Mouse (Mus musculus) forebrain, embryonic 16.5 days (tissue): ENCODE data around the gene Nubpl. TPM values are rescaled to one million over a fixed set of nuclear protein-coding genes. Genes with fewer than 3 reads are reported as not detected.

Experiments used
- ATAC-seq: fragments of 200-750 bp; cut with Nextera tagmentation; 2 replicates; pipeline ENCODE4 v1.8.0; 2017; ENCODE audit warnings: mild to moderate bottlenecking, moderate library complexity
- H3K27ac ChIP-seq: fragments of 300-500 bp; sonication (generic); 2 replicates; pipeline ENCODE4 v1.5.1; 2014; ENCODE audit warnings: low read length, control low read depth
- H3K27me3 ChIP-seq: fragments of 300-500 bp; sonication (generic); replicated peaks from 2 replicates; pipeline ENCODE4 v1.6.1; 2014; ENCODE audit warnings: low read length; ENCODE audit not compliant: control insufficient read depth, insufficient read depth
- H3K36me3 ChIP-seq: fragments of 300-500 bp; sonication (generic); 2 replicates; pipeline ENCODE4 v1.6.1; 2014; ENCODE audit not compliant: control insufficient read depth, insufficient read depth
- H3K4me1 ChIP-seq: fragments of 300-500 bp; sonication (generic); replicated peaks from 2 replicates; pipeline ENCODE4 v1.6.1; 2014; ENCODE audit warnings: low read length; ENCODE audit not compliant: control insufficient read depth, insufficient read depth
- H3K4me2 ChIP-seq: fragments of 300-500 bp; sonication (generic); 2 replicates; pipeline ENCODE4 v1.6.1; 2014; ENCODE audit warnings: mild to moderate bottlenecking, low read length, control low read depth
- H3K4me3 ChIP-seq: fragments of 300-500 bp; sonication (generic); replicated peaks from 2 replicates; pipeline ENCODE4 v1.5.1; 2014; ENCODE audit warnings: mild to moderate bottlenecking, low read length, control low read depth
- H3K9ac ChIP-seq: fragments of 300-500 bp; sonication (generic); replicated peaks from 2 replicates; pipeline ENCODE4 v1.6.1; 2014; ENCODE audit warnings: low read depth, low read length, control low read depth
- H3K9me3 ChIP-seq: fragments of 300-500 bp; sonication (generic); 2 replicates; pipeline ENCODE4 v1.6.1; 2016; ENCODE audit warnings: low read length; ENCODE audit not compliant: control insufficient read depth
- WGBS: fragments of 180-500 bp; shearing (Covaris S2); extraction: QIAGEN DNeasy Blood & Tissue Kit; methylation state at CpG from one replicate; pipeline ENCODE4 v1.1.7; 2014; 5-methylcytosine and 5-hydroxymethylcytosine counted together
- polyA plus RNA-seq: library from polyadenylated mRNA; unstranded; fragments of >200 nt; fragmentation: Nextera tagmentation; extraction: Ambion mirVana; gene quantifications from 2 replicates; pipeline ENCODE4 v1.2.1, GENCODE M21; 2015

Nubpl gene
- polyA plus RNA-seq, 1 experiment from 2014 or later: 9.6 TPM

- Histone ChIP-seq H3K9me3 (no peaks in the 10 kb centered on the region), H3K9ac (no peak overlapping the region), H3K4me3 (no peak overlapping the region), H3K27me3 (no peaks in the 10 kb centered on the region), H3K27ac (no peak overlapping the region), H3K4me1 (peaks cover 3% of the 10 kb centered on the region; the same call in 1 of the 2 replicates), H3K4me2 (no peak overlapping the region), H3K36me3 (no peaks in the 10 kb centered on the region)
- no peak for ATAC-seq
- 16% methylated on average over 1 of the region's 1 CpGs for WGBS
These were observed 178.8 kb downstream of the Nubpl start for GRCm38 (mm10) chr12:52276320-52276719.

DNA sequence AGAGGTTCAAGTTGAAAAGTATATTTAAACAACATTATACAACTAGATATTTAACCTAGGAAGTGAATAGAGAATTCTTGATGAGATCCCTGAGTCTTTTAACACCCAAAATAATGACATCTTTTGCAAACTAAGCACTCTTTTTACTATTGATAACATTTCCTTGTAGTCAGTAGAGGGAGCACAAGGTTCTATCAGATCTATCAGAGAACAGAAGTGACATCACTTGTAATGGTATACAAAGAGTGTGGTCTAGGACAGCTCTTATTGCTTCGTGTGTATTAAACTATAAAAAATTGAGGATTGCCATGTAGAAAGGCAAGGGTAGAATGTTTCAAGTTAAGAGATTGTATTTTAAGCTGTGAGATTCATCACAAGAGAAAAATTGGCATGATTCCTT lies 183.7 kb downstream of the Nubpl start:
- H3K4me1 ChIP-seq: peaks cover 3% of the 10 kb centered on the region; the same call in 1 of the 2 replicates
- H3K4me2 ChIP-seq: no peak overlapping the region
- H3K36me3 ChIP-seq: no peaks in the 10 kb centered on the region
- no peak overlapping the region for H3K4me3 ChIP-seq
- ATAC-seq: 0 out of 2 replicates have a peak, but pooled peaks have one; percentile 33
- H3K9me3 ChIP-seq: no peaks in the 10 kb centered on the region
- no peak overlapping the region for H3K27ac ChIP-seq
- no peak overlapping the region for H3K9ac ChIP-seq
- 55% methylated on average over 1 of the region's 1 CpGs for WGBS
- H3K27me3 ChIP-seq: no peaks in the 10 kb centered on the region

GRCm38 (mm10) chr12:52284471-52284870 lies 186.9 kb downstream of the Nubpl start:
- H3K4me1 ChIP-seq: peaks cover 14% of the 10 kb centered on the region
- H3K27me3 ChIP-seq: no peaks in the 10 kb centered on the region
- no peak overlapping the region for H3K4me2 ChIP-seq
- ATAC-seq: no peak
- H3K9me3 ChIP-seq: no peaks in the 10 kb centered on the region
- H3K27ac ChIP-seq: no peak overlapping the region
- H3K36me3 ChIP-seq: no peaks in the 10 kb centered on the region
- H3K4me3 ChIP-seq: no peak overlapping the region
- H3K9ac ChIP-seq: no peak overlapping the region

GRCm38 (mm10) chr12:52286802-52287201 lies 189.3 kb downstream of the Nubpl start:
- no peak overlapping the region for H3K4me2 ChIP-seq
- H3K9ac ChIP-seq: no peak overlapping the region
- WGBS: 65% methylated on average over 3 of the region's 3 CpGs
- ATAC-seq: no peak
- H3K27me3 ChIP-seq: no peaks in the 10 kb centered on the region
- H3K9me3 ChIP-seq: no peaks in the 10 kb centered on the region
- H3K4me3 ChIP-seq: no peak overlapping the region
- H3K36me3 ChIP-seq: no peaks in the 10 kb centered on the region
- H3K4me1 ChIP-seq: peaks cover 14% of the 10 kb centered on the region
- H3K27ac ChIP-seq: no peak overlapping the region

DNA sequence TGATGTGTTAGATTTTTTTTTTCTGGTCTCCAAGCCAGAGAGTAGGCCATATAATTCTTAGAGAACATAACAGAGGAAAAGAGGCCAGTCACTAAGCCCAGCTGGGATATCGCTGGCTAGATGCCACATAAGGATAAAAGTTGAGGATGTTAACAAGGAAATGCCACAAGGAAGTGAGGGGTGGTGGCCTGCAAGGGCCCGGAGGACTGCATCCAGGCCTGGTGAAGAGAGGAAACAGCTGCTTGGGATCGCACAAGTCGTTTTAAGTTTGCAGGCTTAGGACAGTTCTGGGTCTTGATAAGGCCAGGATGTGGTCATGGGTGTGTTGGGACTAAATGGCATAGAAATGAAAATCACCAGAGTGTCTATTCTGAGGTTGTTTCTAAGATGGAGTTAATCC lies 191.0 kb downstream of the Nubpl start:
- 0 out of 2 replicates have a peak overlapping the region, but pooled peaks have one; percentile 19 for H3K27ac ChIP-seq
- no peak overlapping the region for H3K4me2 ChIP-seq
- 69% methylated on average over 4 of the region's 4 CpGs for WGBS
- H3K9me3 ChIP-seq: no peaks in the 10 kb centered on the region
- H3K36me3 ChIP-seq: no peaks in the 10 kb centered on the region
- no peak overlapping the region for H3K9ac ChIP-seq
- ATAC-seq: no peak
- peaks cover 14% of the 10 kb centered on the region for H3K4me1 ChIP-seq
- H3K27me3 ChIP-seq: no peaks in the 10 kb centered on the region
- H3K4me3 ChIP-seq: no peak overlapping the region

DNA sequence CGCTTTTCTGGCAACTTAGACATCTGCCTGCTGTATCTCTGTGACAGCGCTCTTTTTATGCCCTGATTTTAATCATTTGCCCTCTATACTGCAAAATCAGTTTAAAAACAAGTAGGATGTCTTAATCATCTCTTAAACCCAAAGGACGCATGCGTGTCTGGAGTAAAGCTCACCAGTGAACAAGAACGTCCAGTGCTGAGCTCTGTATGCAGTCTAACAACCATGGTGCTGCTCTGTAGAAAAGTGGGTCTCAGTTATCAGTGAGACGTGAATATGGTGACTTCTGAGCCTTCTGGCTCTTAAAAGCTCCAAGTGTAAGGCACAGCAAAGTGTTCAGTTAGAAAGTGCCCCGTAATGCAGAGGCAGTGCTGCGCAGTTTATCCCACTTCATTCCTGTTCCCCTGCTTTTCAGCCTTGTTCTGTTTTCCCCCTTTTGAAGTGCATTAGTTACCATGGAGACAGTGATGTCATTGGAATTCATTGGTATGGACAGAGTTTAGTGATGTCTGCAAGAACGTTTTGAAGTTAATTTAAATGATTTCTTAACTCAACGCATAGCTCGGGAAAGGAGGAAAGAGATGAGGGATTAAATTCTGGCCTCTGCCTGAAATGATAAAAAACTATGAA lies 191.5 kb downstream of the Nubpl start:
- peaks cover 14% of the 10 kb centered on the region for H3K4me1 ChIP-seq
- no peak overlapping the region for H3K9ac ChIP-seq
- H3K27ac ChIP-seq: peak overlapping the region; percentile 19; the same call in 1 of the 2 replicates
- no peaks in the 10 kb centered on the region for H3K36me3 ChIP-seq
- H3K4me2 ChIP-seq: peak overlapping the region; percentile 30
- no peaks in the 10 kb centered on the region for H3K9me3 ChIP-seq
- H3K4me3 ChIP-seq: no peak overlapping the region
- peak; percentile 94 for ATAC-seq
- WGBS: 26% methylated on average over 11 of the region's 11 CpGs
- H3K27me3 ChIP-seq: no peaks in the 10 kb centered on the region

GRCm38 (mm10) chr12:52289594-52289993 lies 192.1 kb downstream of the Nubpl start:
- H3K4me1 ChIP-seq: peaks cover 14% of the 10 kb centered on the region
- H3K9ac ChIP-seq: no peak overlapping the region
- peak; percentile 41 for ATAC-seq
- no peak overlapping the region for H3K4me3 ChIP-seq
- H3K27ac ChIP-seq: peak overlapping the region; percentile 33; the same call in 1 of the 2 replicates
- no peaks in the 10 kb centered on the region for H3K27me3 ChIP-seq
- WGBS: 29% methylated on average over 10 of the region's 10 CpGs
- no peaks in the 10 kb centered on the region for H3K36me3 ChIP-seq
- H3K9me3 ChIP-seq: no peaks in the 10 kb centered on the region
- H3K4me2 ChIP-seq: no peak overlapping the region

GRCm38 (mm10) chr12:52293931-52294330 lies 196.4 kb downstream of the Nubpl start:
- H3K36me3 ChIP-seq: no peaks in the 10 kb centered on the region
- no peak overlapping the region for H3K9ac ChIP-seq
- WGBS: 64% methylated on average over 2 of the region's 2 CpGs
- no peak overlapping the region for H3K27ac ChIP-seq
- no peaks in the 10 kb centered on the region for H3K9me3 ChIP-seq
- ATAC-seq: peak; percentile 46
- no peak overlapping the region for H3K4me3 ChIP-seq
- peaks cover 8% of the 10 kb centered on the region for H3K4me1 ChIP-seq
- no peak overlapping the region for H3K4me2 ChIP-seq
- no peaks in the 10 kb centered on the region for H3K27me3 ChIP-seq

DNA sequence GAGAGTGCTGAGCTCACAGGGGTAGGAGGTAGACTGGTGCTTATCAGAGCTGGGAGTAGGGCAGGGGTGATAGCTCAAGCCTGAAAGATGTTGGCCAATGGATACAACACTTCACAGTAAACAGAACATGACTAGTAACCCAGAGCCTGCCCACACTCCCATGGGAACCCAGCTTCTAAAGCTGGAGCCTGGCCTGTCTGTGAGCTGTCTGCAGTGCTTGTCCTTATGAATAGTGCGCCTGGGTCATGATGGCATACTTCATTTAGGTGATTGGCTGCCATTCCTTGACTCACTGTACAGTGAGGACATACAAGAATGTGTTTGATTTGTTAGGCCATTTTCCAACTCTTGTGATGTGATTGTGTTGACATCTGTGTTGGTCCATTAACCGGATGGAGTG lies 200.5 kb downstream of the Nubpl start:
- 88% methylated on average over 2 of the region's 2 CpGs for WGBS
- no peaks in the 10 kb centered on the region for H3K36me3 ChIP-seq
- no peak overlapping the region for H3K9ac ChIP-seq
- H3K27ac ChIP-seq: no peak overlapping the region
- no peak overlapping the region for H3K4me3 ChIP-seq
- no peak for ATAC-seq
- no peaks in the 10 kb centered on the region for H3K4me1 ChIP-seq
- no peaks in the 10 kb centered on the region for H3K27me3 ChIP-seq
- H3K9me3 ChIP-seq: no peaks in the 10 kb centered on the region
- H3K4me2 ChIP-seq: no peak overlapping the region

DNA sequence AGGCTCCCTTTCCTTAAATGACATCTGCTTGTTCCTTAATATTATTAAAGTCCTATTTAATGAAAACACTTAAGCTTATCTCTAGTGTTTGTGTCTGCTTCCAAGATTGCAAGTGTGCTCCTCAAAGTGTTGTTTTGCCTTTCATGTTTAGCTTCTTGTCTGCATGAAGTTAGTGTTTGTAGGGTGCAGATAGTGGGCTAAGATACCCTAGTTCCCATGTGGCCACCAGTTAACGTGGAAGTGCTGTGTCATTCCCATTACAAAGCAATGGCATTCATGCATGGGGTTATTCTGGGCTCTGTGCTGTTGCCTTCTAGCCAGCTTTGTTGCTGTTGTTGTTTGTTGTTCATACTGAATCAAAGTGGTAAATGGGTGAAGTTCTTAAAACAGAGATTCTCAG lies 201.1 kb downstream of the Nubpl start:
- Histone ChIP-seq H3K27ac (no peak overlapping the region), H3K9ac (no peak overlapping the region), H3K27me3 (no peaks in the 10 kb centered on the region), H3K4me1 (no peaks in the 10 kb centered on the region), H3K4me3 (no peak overlapping the region), H3K9me3 (no peaks in the 10 kb centered on the region), H3K36me3 (no peaks in the 10 kb centered on the region), H3K4me2 (no peak overlapping the region)
- 65% methylated on average over 1 of the region's 1 CpGs for WGBS
- no peak for ATAC-seq
